Mouse (Mus musculus): ENCODE data around the gene Bcl3.

The Bcl3 gene

DNA sequence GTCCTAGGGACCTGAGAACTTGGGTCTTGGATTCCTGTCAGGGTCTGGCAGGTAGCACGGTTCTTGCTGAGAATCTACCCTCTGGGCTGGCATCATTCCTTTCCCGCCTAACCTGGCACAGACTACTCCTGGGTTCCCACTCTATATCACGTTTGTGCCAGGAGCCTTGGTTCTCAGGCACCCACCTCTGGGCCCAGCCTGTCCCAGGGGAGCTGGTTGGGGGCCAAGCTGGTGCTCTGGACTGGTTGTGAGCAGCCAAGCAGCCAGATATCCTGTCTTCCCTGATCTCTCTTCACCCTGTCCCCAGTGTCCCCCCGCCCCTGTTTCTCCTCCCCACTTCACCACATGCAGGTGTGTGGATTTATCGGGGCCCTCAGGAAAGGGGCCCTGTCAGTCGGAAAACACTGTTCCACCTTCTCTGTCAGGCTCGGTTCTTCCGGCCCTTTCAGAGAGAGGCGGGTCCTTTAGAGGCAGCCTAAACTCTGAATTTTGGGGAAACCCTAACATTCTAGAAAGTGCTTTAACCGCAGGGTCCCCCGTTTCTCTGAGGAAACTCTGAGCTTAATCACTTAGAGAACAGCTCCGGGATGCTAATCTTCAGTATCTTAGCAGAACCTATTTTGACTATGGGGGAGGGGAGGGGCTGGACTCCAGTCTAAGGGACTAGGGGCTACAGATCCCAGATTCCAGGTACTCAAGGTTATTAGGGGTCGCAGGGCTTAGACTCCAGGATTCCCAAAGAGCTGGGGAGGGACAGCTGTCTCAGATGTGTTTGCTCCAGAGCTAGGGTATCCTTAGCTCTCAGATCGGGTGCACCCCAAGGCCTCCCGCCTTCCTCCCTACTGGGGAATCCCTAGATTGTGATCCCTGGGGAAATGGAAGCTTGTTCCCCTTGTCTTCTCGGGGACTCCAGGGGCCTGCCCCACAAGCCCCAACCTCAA is 52.9 kb downstream of the Bcl3 start:
- DNase-seq (ENCODE audit: low read depth, low spot score): no peak

DNA sequence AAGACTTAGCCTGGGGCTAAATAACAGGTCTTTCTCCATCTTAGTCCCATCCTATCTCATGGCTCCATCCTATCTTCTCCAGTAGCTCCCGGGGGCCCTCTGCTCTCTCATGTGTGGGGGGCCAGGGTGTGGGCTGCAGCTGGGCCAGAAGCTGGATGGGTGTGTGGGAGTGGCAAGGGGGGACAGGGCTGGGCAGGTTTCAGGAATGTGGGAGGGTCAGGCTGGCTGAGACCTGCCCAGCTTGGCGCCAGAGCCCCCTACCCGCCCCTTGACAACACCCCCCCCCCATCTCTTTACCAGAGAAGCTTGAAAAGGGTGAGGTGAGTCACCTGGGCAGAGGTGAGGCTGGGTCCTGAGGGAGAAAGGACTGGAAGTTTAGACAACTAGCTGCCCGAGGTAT is 53.6 kb downstream of the Bcl3 start:
- no peak for DNase-seq (ENCODE audit: low read depth, low spot score)

DNA sequence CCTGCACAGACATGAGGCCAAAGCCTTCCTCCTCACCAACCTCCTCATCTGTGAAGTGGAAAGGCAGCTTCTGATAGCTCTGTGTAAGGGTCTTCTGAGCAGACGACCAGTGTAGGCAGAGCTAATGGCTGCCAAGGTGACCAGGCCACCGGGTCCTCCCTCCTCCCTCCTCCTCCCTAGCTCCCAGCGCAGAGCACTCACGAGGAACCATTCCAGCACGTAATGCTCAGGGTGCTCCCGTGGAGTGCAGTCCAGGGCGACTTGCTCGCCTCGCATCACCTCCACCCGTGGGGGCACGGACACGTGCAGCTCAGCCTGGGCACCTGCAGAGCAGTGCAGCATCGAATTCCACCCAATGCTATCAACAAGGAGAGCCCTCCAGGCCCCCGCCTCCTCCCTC is 54.3 kb downstream of the Bcl3 start:
- DNase-seq (ENCODE audit: low read depth, low spot score): no peak

DNA sequence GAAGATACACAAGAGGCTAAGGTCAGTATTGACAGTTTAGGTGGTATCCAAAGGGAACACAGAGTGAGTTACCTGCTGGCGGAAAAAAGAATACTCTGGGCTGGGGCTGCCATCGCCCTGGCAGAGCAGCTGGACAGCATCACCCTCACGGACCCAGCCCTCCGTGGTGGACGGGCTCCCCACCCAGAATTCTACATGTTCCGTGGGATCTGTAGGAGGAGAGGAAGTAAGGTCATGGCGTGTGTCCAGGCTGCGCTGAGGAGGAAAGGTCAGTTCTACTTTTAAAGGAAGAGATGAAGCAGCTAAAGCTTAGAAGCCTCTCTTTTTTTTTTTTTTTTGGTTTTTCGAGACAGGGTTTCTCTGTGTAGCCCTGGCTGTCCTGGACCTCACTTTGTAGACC is 58.0 kb downstream of the Bcl3 start:
- no peak for DNase-seq (ENCODE audit: low read depth, low spot score)

DNA sequence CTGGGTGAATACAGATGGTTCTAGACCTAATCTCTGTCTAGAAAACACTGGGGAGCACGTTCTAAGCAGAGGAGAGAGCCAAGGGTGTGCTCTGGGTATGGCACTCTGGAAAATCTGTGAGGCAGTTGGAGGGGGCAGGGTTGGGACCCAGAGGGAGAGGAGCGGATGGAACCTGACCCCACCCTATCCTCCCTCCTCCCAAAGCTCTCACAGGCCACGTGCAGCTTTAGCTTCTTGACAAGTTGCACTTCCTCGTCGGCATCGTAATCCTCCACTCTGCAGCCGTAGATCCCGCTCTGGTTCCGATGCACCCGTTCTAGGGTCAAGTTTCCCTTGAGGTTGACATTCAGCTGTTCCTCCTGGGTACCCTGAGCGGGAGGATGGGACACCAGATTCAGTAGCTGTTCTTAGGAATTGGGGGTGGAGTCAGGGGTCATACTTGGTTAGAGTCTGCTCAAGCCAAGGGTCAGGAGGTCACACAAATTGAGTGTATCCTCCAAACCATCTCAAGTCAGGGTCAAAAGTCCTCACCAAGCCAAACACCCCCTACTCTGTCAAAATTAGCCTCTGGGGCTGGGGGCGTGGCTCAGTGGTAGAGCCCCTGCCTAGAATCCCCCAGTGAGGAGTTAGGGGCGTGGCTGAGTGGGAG is 58.6 kb downstream of the Bcl3 start:
- peak; percentile 54 for DNase-seq (ENCODE audit: low read depth, low spot score)

DNA sequence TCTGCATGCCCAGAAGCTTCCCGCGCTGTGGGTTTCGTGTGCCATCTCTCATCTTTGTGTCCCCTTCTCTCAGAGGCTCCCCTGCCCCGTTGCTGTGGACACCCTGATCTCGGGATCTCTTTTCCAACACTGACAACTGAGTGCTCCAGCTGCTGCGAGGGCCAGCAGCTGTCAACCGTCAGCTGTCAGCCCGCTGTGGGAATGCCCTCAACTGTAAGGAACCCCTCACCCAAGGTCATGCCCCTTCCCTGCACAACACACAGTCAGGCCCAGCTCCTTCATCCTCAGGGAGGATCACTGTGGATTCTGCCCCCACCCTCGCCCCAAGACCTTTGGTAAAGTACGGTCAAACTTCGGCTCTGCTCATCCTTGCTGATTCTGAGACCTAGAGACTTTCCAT is 60.3 kb downstream of the Bcl3 start:
- no peak for DNase-seq (ENCODE audit: low read depth, low spot score)

DNA sequence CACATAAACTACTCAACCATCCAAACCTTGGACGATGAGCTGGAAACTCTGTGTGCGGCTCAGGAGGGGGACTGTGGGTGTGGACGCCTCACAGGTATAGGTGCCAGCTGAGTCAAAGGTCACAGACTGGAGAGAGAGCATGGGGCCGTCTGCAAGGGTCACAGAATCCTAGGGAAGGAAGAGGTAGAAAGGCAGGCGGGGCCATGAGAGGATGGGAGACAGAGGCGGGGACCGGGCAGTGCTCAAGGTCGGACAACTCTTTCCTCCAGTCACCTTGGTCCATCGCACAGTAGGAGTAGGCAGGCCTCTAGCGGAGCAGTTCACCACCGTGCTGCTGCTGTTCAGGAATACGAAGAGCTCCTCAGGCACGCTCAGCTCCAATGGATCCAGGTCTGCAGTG is 62.5 kb downstream of the Bcl3 start:
- no peak for DNase-seq (ENCODE audit: low read depth, low spot score)

DNA sequence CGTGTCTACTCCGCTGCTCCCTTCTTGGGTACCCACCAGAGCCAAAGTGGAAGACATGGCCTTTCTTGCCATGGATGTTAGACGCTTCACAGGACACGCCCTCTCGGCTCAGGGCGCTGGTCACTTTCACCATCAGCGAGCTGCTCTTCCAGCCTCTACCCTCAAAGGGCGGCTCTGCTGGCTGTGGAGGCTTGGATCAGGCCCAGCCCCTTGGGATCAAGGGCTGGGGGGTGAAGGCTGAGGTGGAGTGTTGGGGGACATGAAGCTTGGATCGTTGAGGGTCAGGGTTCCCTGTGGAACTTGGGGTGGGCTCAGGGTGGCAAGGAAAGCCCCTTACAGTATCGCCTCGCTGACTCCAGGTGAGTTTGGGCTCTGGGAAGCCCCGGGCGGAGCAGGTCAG is 63.9 kb downstream of the Bcl3 start:
- DNase-seq (ENCODE audit: low read depth, low spot score): no peak

Measured in A20 (cell line).